Mouse (Mus musculus): ENCODE results near the gene Abca2. TPM values are rescaled to one million over a fixed set of nuclear protein-coding genes. Genes with fewer than 3 reads are reported as not detected.
A peak's percentile ranks its signal among the peaks of the same experiment; 100 is the strongest.

Gene Abca2
- polyA plus RNA-seq, 1 experiment = 12.1 TPM

DNA sequence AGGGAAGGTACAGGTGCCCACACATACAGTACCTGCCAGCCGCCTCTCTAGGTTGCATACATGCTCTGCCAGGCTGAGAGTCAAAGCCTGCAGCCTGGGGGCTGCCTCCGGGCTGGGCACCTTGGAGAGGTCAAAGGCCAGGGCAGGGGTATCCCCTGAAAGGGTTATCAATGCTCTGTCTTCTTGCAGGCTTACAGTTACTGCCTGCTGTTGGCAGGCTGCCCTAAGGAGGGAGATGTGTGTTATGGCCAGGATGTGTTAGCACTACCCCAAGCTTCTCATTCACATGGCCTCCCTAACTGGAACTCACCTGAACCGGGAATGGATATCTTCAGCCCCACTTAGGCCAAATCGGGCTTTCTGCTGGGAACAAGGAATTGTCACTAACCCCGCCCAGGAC is 31.6 kb downstream of the Abca2 start:
- no peak overlapping the region for H3K27ac ChIP-seq (ENCODE audit: insufficient read depth, low read length)
- TF ChIP-seq POLR2A (IDR thresholded peaks at IDR 0.05; ENCODE audit: low read depth, low read length) (no peak), CTCF (IDR thresholded peaks at IDR 0.05; ENCODE audit: borderline replicate concordance, insufficient read depth, low read length) (no peak)
- H3K4me3 ChIP-seq (ENCODE audit: insufficient read depth, low read length) = peak overlapping the region; percentile 71
- no peaks in the 10 kb centered on the region for H3K4me1 ChIP-seq (ENCODE audit: control insufficient read depth, insufficient read depth, low read length)

DNA sequence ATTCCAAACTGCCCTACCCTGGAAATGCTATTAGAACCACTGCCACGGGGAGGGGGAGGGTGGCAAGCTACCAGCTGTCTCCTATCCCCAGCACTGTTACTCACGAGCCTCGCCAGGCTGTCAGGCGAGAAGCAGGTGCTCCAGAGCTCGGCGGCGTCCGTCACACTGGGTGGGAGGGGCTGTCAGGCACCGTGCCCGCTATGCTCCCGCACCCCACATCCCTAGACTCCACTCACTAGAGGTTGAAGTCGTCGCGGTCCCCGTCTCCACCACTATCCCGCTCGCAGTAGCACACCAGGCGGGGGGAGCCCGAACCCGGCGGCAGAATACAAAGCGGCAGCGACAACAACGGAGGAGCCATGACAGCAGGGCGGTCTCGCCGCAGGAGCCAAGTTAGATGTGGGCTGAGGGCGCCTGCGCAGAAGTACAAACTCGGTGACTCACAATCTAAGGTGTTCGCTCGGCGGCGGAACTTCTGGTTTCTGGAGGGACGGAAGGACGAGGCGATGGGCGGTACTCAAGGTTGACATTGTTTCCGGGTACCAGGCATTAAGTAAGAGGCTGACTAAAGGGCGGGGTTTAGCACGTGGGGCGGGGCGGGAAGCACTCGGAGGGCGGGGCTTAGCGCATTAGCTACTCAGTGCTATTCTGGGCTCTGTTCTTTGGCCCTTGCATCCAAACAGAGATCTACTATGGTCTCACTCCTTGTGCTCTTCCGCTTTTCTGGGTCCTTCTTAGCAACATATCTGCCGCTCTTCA is 32.2 kb downstream of the Abca2 start, which contains the start of gene Paxx:
Paxx (minus strand) TSS at position 544 of the 759 bp plus-strand sequence.
- Histone ChIP-seq H3K27ac (ENCODE audit: insufficient read depth, low read length) (peak within 1 kb of the TSS; percentile 26; the same call in 1 of the 2 replicates), H3K4me3 (ENCODE audit: insufficient read depth, low read length) (peak within 1 kb of the TSS; percentile 71), H3K4me1 (ENCODE audit: control insufficient read depth, insufficient read depth, low read length) (no peaks in the 10 kb centered on the region)
- TF ChIP-seq CTCF (IDR thresholded peaks at IDR 0.05; ENCODE audit: borderline replicate concordance, insufficient read depth, low read length) (no peak), POLR2A (IDR thresholded peaks at IDR 0.05; ENCODE audit: low read depth, low read length) (peak; percentile 76)

DNA sequence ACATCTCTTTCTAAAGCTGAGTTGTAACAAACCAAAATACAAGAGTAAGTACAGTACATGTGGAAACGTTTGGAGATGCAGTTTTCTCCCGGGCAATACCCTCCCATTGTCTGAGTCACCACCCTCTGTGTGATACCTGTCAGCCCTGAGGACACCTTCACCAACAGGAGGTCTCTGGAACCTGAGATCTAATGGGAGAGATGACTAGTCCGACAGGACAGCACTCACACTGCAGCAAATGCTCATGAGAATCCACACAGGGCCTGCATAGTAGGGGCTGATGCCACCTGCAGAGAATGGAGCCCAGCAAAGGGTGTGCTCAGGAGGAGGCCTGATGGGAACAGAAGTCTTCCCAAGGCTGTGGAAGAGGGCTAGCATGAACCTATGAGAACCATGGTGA is 32.9 kb downstream of the Abca2 start:
- peak overlapping the region; percentile 16; the same call in 1 of the 2 replicates for H3K4me3 ChIP-seq (ENCODE audit: insufficient read depth, low read length)
- TF ChIP-seq CTCF (IDR thresholded peaks at IDR 0.05; ENCODE audit: borderline replicate concordance, insufficient read depth, low read length) (no peak), POLR2A (IDR thresholded peaks at IDR 0.05; ENCODE audit: low read depth, low read length) (no peak)
- H3K4me1 ChIP-seq (ENCODE audit: control insufficient read depth, insufficient read depth, low read length) = no peaks in the 10 kb centered on the region
- no peak overlapping the region for H3K27ac ChIP-seq (ENCODE audit: insufficient read depth, low read length)

DNA sequence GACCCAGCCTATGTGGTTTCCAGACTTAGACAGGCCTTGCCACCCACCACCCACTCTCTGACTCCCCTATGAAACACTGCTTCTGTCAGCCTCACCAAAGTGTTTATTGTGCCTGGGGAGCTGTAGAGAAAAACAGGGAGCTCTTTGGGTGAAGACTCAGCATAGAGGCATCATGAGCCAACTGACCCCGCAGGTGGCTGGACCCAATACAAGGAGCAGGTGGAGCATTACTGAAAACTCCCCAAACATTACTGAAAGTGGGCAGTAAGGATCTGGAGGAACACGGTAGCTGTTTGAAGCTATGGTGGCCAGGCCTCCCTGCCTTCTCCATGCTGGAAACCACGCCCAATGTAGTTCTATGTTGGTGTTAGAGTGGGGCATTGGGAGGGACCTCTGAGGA is 35.1 kb downstream of the Abca2 start:
- H3K4me3 ChIP-seq (ENCODE audit: insufficient read depth, low read length) = no peak overlapping the region
- no peak overlapping the region for H3K27ac ChIP-seq (ENCODE audit: insufficient read depth, low read length)
- TF ChIP-seq CTCF (IDR thresholded peaks at IDR 0.05; ENCODE audit: borderline replicate concordance, insufficient read depth, low read length) = no peak
- TF ChIP-seq POLR2A (IDR thresholded peaks at IDR 0.05; ENCODE audit: low read depth, low read length) = no peak
- H3K4me1 ChIP-seq (ENCODE audit: control insufficient read depth, insufficient read depth, low read length) = no peaks in the 10 kb centered on the region

DNA sequence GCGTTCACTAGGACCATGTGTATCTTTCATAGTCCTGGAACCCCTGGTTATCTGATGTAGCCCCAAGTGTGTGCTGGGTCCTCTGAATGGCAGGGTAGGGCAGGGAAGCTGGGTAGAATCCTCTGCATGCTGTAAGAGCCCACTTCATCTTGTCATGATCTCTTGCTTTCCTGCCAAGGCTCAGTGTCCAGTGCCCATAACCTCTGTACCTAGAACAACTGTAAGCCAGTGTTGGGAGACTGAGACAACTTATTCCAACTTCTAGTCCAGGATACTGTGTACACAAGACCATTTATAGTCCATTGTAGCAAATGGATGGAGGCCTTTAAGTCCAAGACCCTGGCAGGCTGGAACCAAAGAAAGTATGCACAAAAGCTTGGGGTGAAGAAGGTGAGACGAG is 36.8 kb downstream of the Abca2 start:
- H3K27ac ChIP-seq (ENCODE audit: insufficient read depth, low read length) = no peak overlapping the region
- no peak overlapping the region for H3K4me3 ChIP-seq (ENCODE audit: insufficient read depth, low read length)
- H3K4me1 ChIP-seq (ENCODE audit: control insufficient read depth, insufficient read depth, low read length) = no peaks in the 10 kb centered on the region
- no peak for TF ChIP-seq POLR2A (IDR thresholded peaks at IDR 0.05; ENCODE audit: low read depth, low read length)
- no peak for TF ChIP-seq CTCF (IDR thresholded peaks at IDR 0.05; ENCODE audit: borderline replicate concordance, insufficient read depth, low read length)

DNA sequence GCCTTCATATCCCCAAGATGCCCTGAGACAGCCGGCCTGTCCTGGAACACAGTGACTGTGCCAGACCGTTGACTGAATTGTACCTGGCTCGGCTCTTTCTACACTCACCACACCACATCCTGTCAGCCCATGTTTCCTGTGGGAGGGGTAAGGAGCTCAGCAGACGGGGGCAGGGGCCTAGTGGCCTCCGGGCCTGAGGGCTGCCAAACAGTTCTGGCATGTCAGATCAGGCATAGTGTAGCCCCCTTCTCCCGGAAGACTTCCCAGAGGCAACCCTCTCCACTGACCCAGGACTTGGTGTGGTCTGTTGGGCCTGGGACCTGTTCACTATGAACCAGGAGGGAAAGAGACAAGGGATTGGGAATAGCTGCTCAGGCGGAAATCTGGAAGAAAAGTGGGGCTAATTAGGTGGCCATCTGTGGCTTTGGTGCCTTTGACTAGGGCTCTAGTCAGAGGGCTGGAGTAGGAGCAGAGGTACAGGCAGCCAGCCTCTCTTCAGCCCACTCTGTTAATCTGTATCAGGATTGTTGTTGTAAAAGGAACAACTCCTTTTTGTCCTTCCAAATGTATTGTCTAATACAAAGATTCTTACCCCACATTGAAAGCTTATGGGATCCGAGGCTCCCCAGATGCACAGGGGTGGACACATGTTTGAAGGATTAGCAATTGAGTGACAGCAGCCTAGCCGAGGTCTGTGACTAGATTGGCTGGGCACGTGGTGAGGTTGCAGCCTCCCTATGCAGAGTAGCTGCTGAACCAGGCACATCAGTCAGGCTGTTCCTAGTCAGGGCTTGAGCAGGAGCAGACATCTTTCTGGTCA is 37.5 kb downstream of the Abca2 start:
- Histone ChIP-seq H3K27ac (ENCODE audit: insufficient read depth, low read length) (no peak overlapping the region), H3K4me1 (ENCODE audit: control insufficient read depth, insufficient read depth, low read length) (no peaks in the 10 kb centered on the region), H3K4me3 (ENCODE audit: insufficient read depth, low read length) (no peak overlapping the region)
- TF ChIP-seq POLR2A (IDR thresholded peaks at IDR 0.05; ENCODE audit: low read depth, low read length) = no peak
- no peak for TF ChIP-seq CTCF (IDR thresholded peaks at IDR 0.05; ENCODE audit: borderline replicate concordance, insufficient read depth, low read length)

DNA sequence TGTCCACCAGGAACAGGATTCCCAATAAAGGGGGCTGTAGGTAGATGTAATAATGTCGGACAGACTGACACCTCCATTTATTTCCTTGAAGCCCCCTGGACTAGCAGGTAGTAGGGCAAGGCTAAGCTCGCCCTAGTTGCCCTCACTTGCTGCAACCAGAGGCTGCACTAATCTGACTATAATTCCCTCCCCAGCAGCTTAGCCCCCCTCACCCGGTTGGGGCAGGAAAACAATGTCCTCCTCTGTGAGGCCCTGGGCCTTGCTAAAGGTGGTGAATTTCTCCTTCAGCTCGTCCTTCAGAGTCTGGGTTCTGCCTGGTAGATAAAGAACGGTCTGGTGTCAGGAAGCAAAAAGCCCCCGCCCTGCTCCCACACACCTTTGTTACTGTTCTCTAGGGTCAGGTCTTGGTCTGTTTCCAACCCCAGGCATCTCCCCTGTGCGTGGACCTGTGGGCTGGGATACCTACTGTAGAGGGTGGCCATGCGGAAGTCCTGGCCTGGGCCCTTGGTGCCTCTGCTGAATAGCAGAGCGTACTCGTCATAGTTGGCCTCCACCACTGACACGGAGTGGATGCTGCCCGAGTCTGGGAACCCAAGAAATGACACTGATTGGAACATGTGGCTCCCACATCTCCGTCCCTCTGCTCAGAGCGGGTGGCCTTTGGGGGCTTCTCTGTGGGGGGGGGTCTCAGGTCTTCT is 39.3 kb downstream of the Abca2 start:
- TF ChIP-seq CTCF (IDR thresholded peaks at IDR 0.05; ENCODE audit: borderline replicate concordance, insufficient read depth, low read length) (no peak), POLR2A (IDR thresholded peaks at IDR 0.05; ENCODE audit: low read depth, low read length) (no peak)

DNA sequence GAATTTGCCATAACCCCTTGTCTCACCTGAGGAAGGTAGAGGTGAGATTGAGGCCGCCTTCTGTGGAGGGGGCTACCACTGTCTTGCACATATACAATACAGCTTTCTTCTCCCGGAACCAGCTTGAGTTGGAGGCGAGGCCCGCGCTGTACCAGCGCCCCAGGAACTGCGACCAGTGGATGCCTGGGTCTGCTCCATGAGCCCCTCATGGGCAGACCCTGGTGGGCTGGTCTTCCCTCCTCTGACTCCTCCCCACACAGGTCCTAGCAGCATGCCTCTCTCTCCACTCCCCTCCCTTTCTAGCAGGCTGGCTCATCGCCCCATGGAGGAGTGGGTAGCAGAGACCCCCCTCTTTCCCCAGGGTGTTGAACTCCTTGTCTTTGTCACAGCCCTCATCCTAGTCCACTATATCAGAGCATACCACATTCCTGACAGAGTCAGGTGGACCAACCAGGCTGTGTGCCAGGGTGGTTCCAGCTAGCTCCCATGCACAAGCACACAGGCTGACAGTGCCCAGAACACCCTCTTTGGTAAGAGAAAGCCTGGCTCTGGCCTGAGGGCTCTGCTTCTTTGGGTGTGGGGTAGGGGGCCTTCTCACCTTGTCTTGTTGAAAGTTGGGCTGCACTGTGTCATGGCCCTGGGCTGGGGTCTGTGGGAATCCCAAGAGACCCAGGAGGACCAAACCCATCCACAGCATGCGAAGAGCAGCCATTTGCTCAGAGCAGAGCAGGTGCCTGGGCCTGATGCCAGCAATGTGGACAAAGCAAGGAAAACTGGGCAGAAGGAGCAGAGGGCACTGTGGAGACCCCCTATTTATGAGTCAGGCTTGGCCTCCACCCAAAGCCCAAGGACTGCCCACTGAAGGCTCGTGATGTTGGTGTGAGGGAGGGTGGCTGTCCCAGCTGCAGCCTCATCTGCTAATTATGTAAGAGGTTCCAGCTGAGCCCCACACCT is 40.7 kb downstream of the Abca2 start:
- Histone ChIP-seq H3K27ac (ENCODE audit: insufficient read depth, low read length) (no peak overlapping the region), H3K4me3 (ENCODE audit: insufficient read depth, low read length) (no peak overlapping the region), H3K4me1 (ENCODE audit: control insufficient read depth, insufficient read depth, low read length) (no peaks in the 10 kb centered on the region)
- no peak for TF ChIP-seq POLR2A (IDR thresholded peaks at IDR 0.05; ENCODE audit: low read depth, low read length)
- TF ChIP-seq CTCF (IDR thresholded peaks at IDR 0.05; ENCODE audit: borderline replicate concordance, insufficient read depth, low read length) = no peak

More for the DNA sequence above, 39.3 kb downstream of the Abca2 start:
- no peak overlapping the region for H3K27ac ChIP-seq (ENCODE audit: insufficient read depth, low read length)
- H3K4me3 ChIP-seq (ENCODE audit: insufficient read depth, low read length) = no peak overlapping the region
- no peaks in the 10 kb centered on the region for H3K4me1 ChIP-seq (ENCODE audit: control insufficient read depth, insufficient read depth, low read length)

DNA sequence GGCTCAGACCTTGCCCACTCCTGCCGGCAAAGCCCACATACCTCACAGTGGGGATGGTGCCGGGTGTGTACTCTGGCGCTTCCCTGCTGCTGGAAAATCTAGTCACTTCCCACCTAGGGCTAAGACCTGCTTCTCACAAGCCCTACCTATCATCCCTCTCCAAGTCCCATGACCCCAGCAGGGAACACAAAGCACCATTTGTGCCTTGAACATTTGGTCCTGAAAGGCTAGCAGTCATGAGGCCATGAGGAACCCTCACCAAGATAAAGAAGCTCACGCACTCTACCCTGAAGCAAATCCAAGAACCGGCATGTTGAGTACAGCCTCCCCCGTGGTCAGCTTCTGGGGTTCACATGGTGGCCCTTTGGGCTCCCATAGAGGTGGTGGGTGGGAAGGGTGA is 41.5 kb downstream of the Abca2 start, which contains the start of gene Ptgds:
Ptgds (minus strand) TSS at position 78 of the 400 bp plus-strand sequence.
- H3K4me1 ChIP-seq (ENCODE audit: control insufficient read depth, insufficient read depth, low read length) = no peaks in the 10 kb centered on the region
- no peak within 1 kb of the TSS for H3K27ac ChIP-seq (ENCODE audit: insufficient read depth, low read length)

More for the DNA sequence above, 41.5 kb downstream of the Abca2 start, which contains the start of gene Ptgds:
- no peak for TF ChIP-seq CTCF (IDR thresholded peaks at IDR 0.05; ENCODE audit: borderline replicate concordance, insufficient read depth, low read length)
- no peak for TF ChIP-seq POLR2A (IDR thresholded peaks at IDR 0.05; ENCODE audit: low read depth, low read length)
- no peak within 1 kb of the TSS for H3K4me3 ChIP-seq (ENCODE audit: insufficient read depth, low read length)
